Mouse (Mus musculus): ENCODE data around the gene Raet1e.
"Not testable (repeated sequence)": the region's sequence is repeated elsewhere in the genome, so short reads cannot be mapped to it uniquely, and the experiment has no call there.

Raet1e gene

DNA sequence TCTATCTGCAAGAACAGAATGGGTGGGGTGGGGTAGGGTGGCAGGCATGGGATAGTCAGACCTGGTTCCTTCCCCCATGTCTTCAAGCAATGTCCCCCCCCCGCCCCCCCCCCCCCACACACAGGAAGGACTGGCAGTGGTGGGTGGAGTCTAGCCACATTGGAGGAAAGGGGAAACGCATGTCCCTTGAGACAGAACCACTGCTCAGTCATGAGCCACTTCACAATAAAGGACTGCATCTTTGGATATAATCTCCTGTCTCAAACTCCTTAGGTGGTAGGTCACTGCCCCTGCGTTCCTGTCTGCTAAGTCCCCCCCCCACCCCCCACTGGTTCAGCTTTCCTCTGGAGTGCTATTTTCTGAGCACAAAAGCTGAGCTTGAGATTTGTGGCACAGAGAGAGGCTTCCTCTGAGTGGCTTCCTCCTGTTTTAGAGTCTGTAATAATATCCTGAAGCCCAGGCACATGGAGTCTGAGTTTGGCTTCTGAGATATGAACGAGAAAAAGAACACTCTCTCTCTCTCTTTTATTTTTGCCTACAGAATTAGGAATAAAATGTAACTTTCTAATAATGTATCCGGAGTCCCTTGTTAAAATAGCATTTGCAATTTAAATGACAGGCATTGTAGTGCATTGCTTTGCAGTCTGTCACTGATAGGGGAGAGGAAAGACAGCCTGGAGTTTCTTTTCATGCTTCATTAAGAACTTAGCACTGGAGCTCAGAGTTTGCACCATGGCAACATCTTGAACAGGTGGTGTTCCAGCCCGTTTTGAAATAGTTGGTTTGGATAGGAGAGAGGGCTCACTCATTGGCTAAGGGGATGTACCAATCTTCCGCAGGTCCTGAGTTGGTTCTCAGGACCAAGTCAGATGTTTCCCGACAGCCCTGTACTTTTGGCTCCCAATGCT, 112.8 kb downstream of the Raet1e start:
- in situ Hi-C loops (cut with MboI; ENCODE audit: unreplicated experiment in 2 of 2): not testable (repeated sequence)

DNA sequence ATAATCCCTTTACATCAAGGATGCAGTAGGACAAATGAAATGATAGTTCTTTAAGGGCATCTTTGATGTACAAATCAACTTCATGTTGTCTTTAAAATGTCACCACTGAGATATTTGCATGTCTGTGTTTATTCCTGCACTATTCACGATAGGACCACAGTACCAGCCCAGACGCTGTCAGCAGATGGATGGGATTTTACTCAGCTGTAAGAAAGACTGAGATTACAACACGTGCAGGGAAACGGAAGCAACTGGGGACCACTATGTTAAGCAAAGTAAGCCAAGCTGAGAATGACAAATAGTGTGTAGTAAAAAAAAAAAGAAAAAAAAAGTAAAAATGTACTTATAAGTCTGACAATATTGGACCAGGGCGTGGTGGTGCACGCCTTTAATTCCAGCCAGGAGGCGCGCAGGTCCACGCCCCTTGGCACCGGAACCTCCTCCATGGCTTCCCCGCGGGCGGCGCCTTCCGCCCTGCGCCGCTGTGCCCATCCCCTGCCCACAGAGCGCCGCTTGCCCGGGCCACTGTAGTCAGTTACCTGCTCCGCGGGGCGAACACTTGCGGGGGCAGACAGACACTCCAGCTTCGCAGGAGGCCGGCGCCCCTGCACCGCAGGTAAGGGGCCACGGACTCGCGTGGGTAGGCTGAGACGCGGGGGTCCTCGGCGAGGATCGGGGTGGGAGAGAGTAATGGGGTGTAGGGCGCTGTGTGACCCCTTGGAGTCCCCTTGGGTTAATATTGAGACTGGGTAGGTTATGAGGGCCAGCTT, 114.7 kb downstream of the Raet1e start:
- in situ Hi-C loops (cut with MboI; ENCODE audit: unreplicated experiment in 2 of 2): not testable (repeated sequence)

DNA sequence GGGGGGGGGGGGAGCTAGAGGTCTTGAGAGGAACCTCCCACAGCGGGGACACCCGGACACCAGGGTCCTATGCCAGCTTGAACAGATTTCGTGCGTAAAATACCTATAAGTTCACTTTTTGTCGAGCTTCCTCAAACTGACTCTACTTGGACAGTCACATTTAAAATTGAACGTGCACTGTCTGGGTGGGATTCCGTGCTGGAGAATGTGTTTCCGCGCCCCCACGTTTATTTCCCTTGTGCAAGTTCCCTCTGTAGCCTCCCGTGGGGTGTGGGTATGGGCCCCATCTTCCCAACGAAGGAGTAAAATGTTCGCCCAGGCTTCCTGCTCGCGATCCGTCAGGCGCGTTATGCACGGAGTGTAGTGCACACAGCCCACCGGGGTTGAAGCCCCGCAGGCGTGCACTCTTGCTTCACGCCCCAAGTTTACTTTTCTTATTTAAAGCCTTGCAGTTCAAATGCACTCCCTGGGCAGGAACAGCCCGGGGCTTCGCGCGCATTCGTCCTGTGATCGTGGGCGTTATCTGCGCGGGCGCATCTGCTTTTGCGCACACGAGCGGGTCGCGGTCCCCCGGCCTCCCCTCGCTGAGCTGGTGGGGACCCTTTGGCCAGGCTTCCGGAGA, 115.4 kb downstream of the Raet1e start:
- in situ Hi-C loops (cut with MboI; ENCODE audit: unreplicated experiment in 2 of 2): no loop called here

DNA sequence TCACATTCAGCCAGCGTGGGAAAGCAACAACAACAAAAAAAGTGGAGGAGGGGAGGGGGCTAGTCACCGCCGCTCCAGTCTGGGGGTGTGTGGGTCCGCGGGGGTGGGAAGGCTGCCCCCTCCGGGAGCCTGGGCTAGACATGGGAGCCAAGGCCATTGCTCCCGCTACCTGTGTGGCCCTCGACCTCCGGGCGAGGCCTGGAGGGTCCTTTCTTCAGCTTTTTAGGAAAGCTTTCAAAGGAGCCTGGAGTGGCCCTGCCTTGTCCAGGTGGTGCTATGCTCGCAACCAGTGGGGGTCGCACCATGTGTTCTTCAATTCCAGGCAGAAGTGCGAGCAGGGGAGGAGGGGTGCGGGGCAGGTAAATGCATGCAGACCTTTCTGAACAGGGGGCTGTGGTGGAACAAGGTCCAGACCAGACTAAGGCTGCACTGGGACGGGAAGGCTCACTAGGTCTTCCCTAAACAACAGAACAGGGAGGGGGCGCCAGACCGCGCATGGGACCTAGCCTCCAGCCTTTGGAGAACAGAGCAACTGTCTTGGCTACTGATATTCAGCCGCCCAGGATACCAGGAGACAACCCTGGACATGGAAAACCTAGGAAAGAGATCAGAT, 116.2 kb downstream of the Raet1e start:
- in situ Hi-C loops (cut with MboI; ENCODE audit: unreplicated experiment in 2 of 2): no loop called here

DNA sequence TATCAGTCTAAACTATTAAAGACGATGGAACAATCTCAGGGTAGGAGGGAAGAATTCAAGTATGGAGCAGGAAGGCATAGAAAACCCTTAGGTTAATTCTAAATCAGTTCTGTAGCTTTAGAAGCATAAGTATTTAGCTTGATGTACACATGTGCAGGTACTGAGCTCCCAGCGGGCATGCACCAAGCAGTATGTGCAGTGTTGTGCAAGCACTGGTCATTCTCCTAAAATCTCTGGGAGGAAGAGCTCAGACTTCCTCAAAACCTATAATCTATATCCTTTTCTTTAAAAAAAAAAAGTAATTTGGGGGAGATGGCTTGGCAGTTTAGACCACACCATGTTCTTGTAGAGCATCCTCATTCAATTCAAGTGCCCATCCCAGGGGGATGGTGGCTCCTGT, 120.1 kb downstream of the Raet1e start:
- in situ Hi-C loops (cut with MboI; ENCODE audit: unreplicated experiment in 2 of 2): not testable (repeated sequence)

DNA sequence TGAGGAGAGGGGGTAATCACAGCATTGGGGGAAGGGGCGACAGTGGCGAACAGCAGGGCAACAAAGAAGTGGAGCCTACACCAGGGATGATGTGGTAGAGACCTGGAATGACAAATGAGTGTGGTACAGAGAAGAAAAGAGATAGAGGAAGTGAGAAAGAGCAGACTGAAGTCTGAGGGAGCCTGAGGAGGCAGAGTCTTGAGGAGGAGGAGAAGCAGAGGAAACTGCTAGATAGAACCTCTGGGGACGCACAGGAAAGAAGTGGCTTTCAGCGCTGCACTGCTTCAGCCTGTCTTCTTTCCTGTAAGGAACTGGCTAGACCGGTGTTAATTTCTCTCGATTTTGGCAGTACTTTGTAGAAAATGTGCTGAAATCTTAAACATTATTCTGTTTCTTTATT, 124.4 kb downstream of the Raet1e start:
- in situ Hi-C loops (cut with MboI; ENCODE audit: unreplicated experiment in 2 of 2): loop anchor here in 1 of 2 experiments (10.0 kb wide), 1 partner anchor 128 kb away; the partner anchor contains the start of genes H60b and Raet1e

DNA sequence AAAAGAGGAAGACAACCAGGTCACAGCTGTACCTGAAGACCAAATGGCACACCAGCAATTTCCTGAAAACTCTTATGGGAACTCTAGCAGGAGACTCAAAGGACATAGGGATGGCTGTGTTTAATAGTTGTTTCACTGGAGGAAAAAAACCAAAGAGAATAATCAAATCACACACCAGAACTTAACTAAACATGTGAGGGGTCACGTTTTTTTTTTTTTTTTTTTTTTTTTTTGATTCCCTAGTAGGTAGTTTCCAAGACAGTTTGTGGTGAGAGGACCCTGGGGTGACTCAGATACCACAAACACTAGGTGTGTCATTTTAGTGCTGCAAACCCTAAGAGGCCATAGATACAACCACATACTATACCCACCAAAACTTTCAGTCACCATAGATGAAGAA, 137.3 kb downstream of the Raet1e start:
- in situ Hi-C loops (cut with MboI; ENCODE audit: unreplicated experiment in 2 of 2): no loop called here

DNA sequence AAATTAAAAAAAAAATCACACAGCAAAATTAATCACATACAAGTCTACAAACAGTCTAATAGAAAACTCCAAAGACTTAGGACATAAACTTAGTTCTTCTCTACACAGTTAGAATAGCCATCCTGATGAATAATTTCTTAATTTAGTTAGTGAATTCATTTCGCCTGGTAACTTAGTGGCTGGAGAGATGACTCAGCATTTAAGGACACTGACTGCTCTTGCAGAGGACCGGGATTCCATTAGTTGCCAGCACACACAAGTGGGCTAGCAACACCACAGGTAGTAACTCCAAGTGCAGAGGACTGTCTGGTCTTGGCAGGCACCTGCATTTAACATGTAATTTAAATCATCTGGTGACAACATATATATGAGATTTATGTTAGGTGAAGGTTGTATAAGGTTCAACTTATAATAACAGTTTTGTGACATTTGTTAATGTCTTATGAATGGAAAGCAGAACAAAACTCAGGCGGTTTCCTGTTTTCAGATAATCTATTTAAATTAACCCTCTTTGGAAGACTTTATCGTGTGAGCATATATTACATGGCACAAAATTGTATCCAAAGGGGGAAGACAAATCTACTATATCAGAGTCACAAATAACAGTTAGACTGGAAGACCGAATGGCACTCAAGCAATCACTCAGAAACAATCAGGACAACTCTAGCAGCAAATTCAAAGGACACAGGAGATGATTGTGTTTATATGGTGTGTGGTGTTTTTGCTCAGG, 138.8 kb downstream of the Raet1e start:
- in situ Hi-C loops (cut with MboI; ENCODE audit: unreplicated experiment in 2 of 2): no loop called here

DNA sequence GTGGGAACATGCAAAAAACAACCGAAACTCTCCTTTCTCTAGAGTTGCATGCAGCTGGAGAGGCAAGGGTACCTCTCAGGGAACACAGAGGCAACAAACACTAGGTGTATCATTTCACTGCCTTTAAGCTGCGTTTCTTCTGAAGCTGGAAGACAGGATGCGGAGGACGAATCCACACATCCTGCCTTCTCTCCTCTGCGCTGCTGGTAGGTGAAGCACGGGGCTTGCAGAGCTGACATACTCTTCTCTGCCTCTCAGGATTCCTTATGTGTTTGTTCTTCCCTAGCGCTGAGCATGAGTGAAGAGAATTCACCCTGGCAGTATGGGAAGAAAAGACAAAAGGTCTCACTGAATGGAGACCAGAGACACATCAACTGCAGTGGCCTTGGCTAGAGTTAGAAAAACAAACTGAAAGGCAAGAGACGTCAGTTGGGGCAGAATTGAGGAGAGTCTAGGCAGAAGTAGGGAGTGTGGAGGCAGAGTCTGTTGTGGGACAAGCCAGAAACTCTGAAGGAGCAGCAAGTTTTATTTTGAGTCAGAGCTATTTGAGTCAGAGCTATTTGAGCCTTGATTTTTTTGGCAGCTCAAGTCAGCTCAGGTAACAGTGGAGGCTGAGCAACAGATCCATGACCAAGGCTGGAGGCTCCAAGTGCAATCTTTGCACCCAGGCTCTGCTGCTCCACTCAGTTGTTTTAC, 139.5 kb downstream of the Raet1e start:
- in situ Hi-C loops (cut with MboI; ENCODE audit: unreplicated experiment in 2 of 2): no loop called here

DNA sequence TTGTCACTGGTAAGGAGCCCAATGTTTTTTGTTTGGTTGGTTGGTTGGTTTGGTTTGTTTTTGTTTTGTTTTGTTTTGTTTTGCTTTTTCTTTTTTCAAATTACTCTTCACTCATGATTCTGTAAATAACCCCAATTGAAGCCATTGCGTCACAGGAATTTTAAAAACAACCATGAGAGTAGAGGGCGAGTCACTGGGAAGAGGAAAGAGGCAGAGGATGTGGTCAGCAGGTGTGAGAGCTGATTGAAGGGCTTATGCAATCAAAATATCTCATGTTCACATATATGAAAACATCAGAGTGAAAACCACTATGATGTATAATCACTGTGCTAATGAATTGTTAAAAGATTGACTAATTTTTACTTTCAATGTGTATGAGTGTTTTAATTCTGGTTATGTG, 141.0 kb downstream of the Raet1e start:
- in situ Hi-C loops (cut with MboI; ENCODE audit: unreplicated experiment in 2 of 2): no loop called here

DNA sequence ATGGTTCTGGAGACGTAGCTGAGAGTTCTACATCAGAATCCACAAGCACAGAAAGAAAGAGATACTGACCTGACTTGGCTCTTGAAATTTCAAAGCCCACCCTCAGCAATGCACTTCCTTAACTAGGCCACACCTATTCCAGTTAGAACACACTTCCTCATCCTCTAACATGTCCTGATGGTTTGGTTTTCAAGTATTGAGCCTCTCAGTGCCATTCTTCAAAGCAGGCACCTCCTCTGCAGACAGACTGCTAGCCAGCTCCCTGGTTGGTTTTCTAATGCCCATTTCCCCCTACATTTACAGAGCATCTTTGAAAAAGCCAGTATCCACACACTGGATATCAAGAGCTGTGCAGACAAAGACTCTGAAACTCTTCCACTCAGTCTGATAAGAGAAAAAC, 143.3 kb downstream of the Raet1e start:
- in situ Hi-C loops (cut with MboI; ENCODE audit: unreplicated experiment in 2 of 2): loop anchor here (10.0 to 25.0 kb wide), 4 partner anchors 157 to 1861 kb away; partner anchors contain the start of genes E030030I06Rik (in 1 of the 2), Rps12 (in 1 of the 2), Slc18b1 (in 1 of the 2) and Tbpl1 (in 1 of the 2)

DNA sequence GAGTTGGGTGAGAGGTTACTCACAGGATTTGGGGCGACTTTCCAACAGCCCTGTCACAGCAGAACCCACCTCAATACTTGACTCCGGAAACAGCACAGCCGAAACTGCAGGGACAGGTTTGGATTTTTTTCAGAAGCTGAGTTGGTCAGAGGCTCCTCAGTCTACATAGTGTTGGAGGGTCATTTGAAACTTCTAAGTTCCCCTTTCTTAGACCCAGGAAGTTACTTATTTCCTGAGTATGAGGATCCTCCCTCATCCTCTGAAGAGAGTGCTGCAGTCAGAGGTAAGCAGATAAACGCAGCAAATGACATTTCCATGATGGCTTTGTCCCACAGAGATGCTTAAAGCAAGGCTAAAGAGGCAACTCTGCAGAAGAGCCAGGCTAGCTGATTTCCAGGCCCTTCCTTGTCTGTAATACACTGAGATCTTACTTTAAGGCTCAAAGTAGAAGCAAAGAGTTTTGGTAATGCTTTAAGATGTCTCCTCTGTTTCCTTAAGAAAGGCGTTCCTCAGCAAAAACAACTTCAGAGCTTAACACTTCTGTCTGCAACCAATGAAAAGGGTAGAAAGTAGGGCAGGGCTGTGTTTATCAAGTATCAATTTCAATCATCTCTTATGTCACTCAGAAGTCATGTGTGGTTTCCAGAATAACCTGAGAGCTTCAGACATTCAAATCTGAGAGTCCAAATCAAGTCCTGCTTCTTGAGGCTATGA, 144.1 kb downstream of the Raet1e start:
- in situ Hi-C loops (cut with MboI; ENCODE audit: unreplicated experiment in 2 of 2): loop anchor here (10.0 to 25.0 kb wide), 4 partner anchors 158 to 1860 kb away; partner anchors contain the start of genes E030030I06Rik (in 1 of the 2), Rps12 (in 1 of the 2), Slc18b1 (in 1 of the 2) and Tbpl1 (in 1 of the 2)

DNA sequence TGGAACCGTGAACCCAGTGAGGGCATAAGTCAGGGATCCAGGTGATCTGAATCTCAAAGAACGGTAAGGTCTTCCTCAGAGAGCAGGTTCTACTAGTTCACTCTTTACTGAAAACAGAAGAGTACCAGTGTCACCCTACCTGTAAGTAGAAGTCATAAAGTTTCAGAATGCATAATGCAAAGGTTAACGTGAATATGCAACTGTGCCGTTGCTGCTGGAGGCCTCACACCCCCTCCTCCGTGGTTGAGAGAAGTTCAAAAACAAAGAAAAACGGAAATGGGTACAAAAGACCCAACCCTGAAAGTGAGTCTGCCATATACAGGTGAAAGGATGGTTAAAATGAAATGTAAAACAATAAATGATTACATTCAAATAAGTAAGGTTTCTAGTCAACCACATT, 145.4 kb downstream of the Raet1e start:
- in situ Hi-C loops (cut with MboI; ENCODE audit: unreplicated experiment in 2 of 2): loop anchor here (10.0 to 25.0 kb wide), 4 partner anchors 159 to 1859 kb away; partner anchors contain the start of genes E030030I06Rik (in 1 of the 2), Rps12 (in 1 of the 2), Slc18b1 (in 1 of the 2) and Tbpl1 (in 1 of the 2)

DNA sequence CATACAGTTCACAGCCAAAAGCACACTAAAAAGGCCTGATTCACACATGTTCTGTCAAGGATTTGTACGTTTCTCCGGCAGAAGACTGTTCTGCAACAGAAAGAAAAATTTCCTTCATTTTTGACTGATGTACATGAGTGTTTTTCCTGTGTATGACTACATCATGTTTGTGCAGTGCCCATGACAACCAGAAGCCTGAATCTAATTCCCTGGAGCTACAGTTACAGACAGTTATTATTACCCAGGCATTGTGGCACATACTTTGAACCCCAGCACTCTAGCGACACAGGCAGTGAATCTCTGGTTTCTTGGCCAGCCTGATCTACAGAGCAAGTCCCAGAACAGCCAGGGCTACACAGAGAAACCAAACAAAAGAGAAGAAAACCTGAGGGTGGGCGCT, 147.4 kb downstream of the Raet1e start:
- in situ Hi-C loops (cut with MboI; ENCODE audit: unreplicated experiment in 2 of 2): loop anchor here (10.0 to 25.0 kb wide), 4 partner anchors 161 to 1856 kb away; partner anchors contain the start of genes E030030I06Rik (in 1 of the 2), Rps12 (in 1 of the 2), Slc18b1 (in 1 of the 2) and Tbpl1 (in 1 of the 2)

DNA sequence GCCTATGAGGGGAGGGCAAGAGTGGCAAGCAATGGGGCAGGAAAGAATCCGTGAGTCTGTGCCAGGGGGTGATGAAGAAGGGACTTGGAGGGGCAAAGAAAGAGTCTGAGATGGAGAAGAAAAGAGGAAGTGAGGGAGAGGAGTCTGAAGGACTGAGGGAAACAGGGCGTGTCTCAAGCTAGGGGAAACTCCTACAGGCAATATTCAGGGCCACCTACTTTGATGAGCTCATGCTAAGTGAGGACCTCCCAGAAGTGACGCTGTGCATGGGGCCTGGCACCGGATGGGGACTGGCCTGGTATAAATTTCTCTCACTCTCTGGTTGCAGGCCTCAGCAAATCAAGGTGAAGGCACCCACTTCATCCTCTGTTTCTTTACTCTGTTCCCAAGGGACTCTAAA, 148.1 kb downstream of the Raet1e start:
- in situ Hi-C loops (cut with MboI; ENCODE audit: unreplicated experiment in 2 of 2): loop anchor here (10.0 to 25.0 kb wide), 4 partner anchors 162 to 1856 kb away; partner anchors contain the start of genes E030030I06Rik (in 1 of the 2), Rps12 (in 1 of the 2), Slc18b1 (in 1 of the 2) and Tbpl1 (in 1 of the 2)

DNA sequence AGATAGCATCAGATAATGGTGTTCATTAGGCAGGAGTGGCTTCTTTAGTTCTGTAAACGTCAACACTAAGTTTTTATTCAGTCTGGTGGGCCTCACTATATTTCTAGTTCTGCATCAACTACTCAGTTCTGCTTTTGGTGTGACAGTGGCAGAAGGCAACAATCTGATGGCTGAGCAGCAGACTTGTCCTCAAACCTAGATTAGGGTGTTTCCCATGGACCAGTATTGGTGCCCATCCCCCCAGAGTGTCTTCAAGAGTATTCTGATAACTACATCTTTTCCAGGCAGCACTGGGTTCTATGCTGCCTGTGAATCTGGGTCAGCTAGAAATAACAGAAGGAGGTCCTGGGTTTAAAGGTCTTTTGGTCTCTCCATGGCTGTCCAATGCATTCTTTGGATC, 149.9 kb downstream of the Raet1e start:
- in situ Hi-C loops (cut with MboI; ENCODE audit: unreplicated experiment in 2 of 2): loop anchor here (10.0 to 25.0 kb wide), 4 partner anchors 163 to 1854 kb away; partner anchors contain the start of genes E030030I06Rik (in 1 of the 2), Rps12 (in 1 of the 2), Slc18b1 (in 1 of the 2) and Tbpl1 (in 1 of the 2)

DNA sequence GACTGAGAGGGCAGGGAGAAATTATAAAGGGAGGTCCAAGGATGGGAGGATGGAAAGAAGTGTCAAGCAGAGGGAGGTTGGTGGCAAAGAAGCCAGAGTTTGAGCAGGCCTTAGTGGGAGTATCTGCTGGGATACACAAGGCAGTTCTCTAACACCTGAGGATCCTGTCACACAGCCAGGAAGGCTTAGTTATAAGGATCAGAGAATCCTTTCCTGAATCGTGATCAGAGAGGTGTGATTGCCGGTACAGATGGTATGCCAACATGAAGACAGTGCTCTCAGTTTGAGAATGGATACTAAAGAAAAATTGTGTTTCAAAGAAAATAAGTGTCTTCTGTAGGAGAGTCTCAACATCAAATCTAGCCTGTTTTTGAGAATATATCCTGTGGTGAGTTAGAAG, 164.5 kb downstream of the Raet1e start:
- in situ Hi-C loops (cut with MboI; ENCODE audit: unreplicated experiment in 2 of 2): loop anchor here (25.0 kb wide), 3 partner anchors 414 to 1839 kb away; partner anchors contain the start of genes Rps12 (in 1 of the 2), Slc18b1 (in 1 of the 2) and Tbpl1 (in 1 of the 2)

All from v-Abl transformed pro-B cells (cell line).